Mouse (Mus musculus) thymus, adult 2 months (tissue): Measurements from ENCODE around the gene Fer.

Experiments
- CTCF ChIP-seq: fragments of 200-500 bp; IDR thresholded peaks from 2 replicates; pipeline ENCODE4 v1.5.1; 2012; ENCODE audit warnings: mild to moderate bottlenecking, control low read depth, low read length, moderate library complexity, borderline replicate concordance; ENCODE audit not compliant: control insufficient read depth, poor library complexity, insufficient read depth; ENCODE audit errors: extremely low read depth
- POLR2A ChIP-seq: fragments of 200-500 bp; IDR thresholded peaks from 2 replicates; pipeline ENCODE4 v1.6.1; 2012; ENCODE audit warnings: mild to moderate bottlenecking, low read length, control low read depth, moderate library complexity; ENCODE audit not compliant: control insufficient read depth, poor library complexity, insufficient read depth; ENCODE audit errors: extremely low read depth

DNA sequence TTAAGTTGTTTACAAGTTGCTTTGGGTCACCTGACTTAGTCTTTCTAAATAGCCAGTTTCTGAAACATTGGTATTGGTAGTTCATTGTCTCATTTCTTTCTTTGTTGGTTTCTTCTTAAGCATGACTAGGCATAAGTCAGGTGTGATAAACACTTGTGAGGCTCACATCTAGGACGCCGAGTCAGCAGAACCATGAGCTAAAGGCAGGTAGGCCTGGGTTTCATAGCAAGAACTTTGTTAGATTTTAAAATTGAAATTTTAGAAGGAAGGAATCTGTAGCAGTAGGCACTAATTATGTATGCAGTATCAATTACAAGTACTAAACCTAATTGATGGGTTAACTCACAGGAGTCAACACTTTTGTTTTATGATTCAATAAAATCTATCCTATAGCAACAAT, 83.9 kb downstream of the Fer start:
- TF ChIP-seq POLR2A (no peak), CTCF (no peak)
